Mouse (Mus musculus) limb, embryonic 11.5 days (tissue): ENCODE measurements around the gene C2cd2l. TPM values are rescaled to one million over a fixed set of nuclear protein-coding genes. Genes with fewer than 3 reads are reported as not detected.

ENCODE experiments used
- ATAC-seq: fragments of 200-750 bp; cut with Nextera tagmentation; 2 replicates; pipeline ENCODE4 v1.8.0; 2017; ENCODE audit warnings: low read depth; ENCODE audit not compliant: insufficient number of reproducible peaks, low FRiP score, low TSS enrichment
- DNase-seq: peaks from one replicate; pipeline ENCODE4 v3.0.0-alpha.2; 2015; ENCODE audit warnings: low spot score
- H3K27ac ChIP-seq: fragments of 300-500 bp; sonication (generic); replicated peaks from 2 replicates; pipeline ENCODE4 v1.5.1; 2014; ENCODE audit warnings: low read depth, mild to moderate bottlenecking, low read length
- H3K27me3 ChIP-seq: fragments of 300-500 bp; sonication (generic); 2 replicates; pipeline ENCODE4 v1.6.1; 2014; ENCODE audit warnings: mild to moderate bottlenecking, low read length, mixed read lengths; ENCODE audit not compliant: control insufficient read depth, insufficient read depth
- H3K36me3 ChIP-seq: fragments of 300-500 bp; sonication (generic); 2 replicates; pipeline ENCODE4 v1.6.1; 2014; ENCODE audit warnings: mild to moderate bottlenecking, low read length, moderate library complexity, mixed read lengths; ENCODE audit not compliant: control insufficient read depth, insufficient read depth
- H3K4me1 ChIP-seq: fragments of 300-500 bp; sonication (generic); 2 replicates; pipeline ENCODE4 v1.6.1; 2014; ENCODE audit warnings: low read length, mixed read lengths; ENCODE audit not compliant: control insufficient read depth, insufficient read depth
- H3K4me2 ChIP-seq: fragments of 300-500 bp; sonication (generic); 2 replicates; pipeline ENCODE4 v1.6.1; 2014; ENCODE audit warnings: low read depth, mild to moderate bottlenecking, moderate library complexity; ENCODE audit not compliant: severe bottlenecking
- H3K4me3 ChIP-seq: fragments of 300-500 bp; sonication (generic); 2 replicates; pipeline ENCODE4 v1.5.1; 2014; ENCODE audit warnings: low read depth, low read length
- H3K9ac ChIP-seq: fragments of 300-500 bp; sonication (generic); 2 replicates; pipeline ENCODE4 v1.6.1; 2014; ENCODE audit warnings: mild to moderate bottlenecking, low read length
- H3K9me3 ChIP-seq: fragments of 300-500 bp; sonication (generic); 2 replicates; pipeline ENCODE4 v1.6.1; 2016; ENCODE audit warnings: low read length; ENCODE audit not compliant: control insufficient read depth
- WGBS: fragments of 180-500 bp; shearing (Covaris S2); extraction: QIAGEN DNeasy Blood & Tissue Kit; methylation state at CpG from one replicate; pipeline ENCODE4 v1.1.7; 2014; 5-methylcytosine and 5-hydroxymethylcytosine counted together
- microRNA-seq: library from miRNA; unstranded; fragments of <30 nt; microRNA quantifications from one replicate; pipeline ENCODE4, GENCODE M21; 2016
- polyA plus RNA-seq: library from polyadenylated mRNA; unstranded; fragments of >200 nt; fragmentation: Nextera tagmentation; extraction: Ambion mirVana; gene quantifications from 2 replicates; pipeline ENCODE4 v1.2.1, GENCODE M21; 2014

Gene C2cd2l
- polyA plus RNA-seq, 1 experiment from 2014 or later, result 6.5 TPM

DNA sequence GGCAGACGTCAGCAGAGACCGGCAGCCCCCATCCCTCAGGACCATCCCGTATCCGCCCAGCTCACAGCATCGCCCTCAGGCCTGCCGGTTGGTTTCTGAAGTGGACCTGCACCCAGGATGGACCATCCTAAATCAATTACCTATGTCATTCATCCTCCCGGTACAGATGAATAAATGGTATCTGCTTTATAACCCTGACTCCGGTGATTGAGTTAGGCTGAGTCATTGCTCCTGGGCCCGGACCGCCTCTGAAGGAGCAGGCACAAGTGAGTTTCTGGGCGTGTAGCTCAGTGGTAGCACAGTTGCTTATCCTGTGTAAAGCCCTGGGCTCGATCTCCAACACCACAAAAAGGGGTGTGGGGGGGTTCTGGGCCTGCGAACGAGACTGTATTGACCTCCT, 58.7 kb downstream of the C2cd2l start:
- Histone ChIP-seq H3K27me3 (no peaks in the 10 kb centered on the region), H3K9me3 (no peaks in the 10 kb centered on the region), H3K4me3 (no peak overlapping the region), H3K36me3 (no peaks in the 10 kb centered on the region), H3K9ac (no peak overlapping the region), H3K4me1 (no peaks in the 10 kb centered on the region), H3K4me2 (no peak overlapping the region), H3K27ac (no peak overlapping the region)
- WGBS, result 84% methylated on average over 14 of the region's 14 CpGs
- DNase-seq, result no peak
- ATAC-seq, result no peak

Small RNAs within 50 kb of the gene (microRNA-seq; reads per million reads assigned to microRNA genes)
- gene Gm44335, result 0.92 reads per million

Other genes starting within 250 kb of the C2cd2l start
- 0.13 TPM in 1 of 2 replicates, not detected in the other for gene Mfrp, start 218.6 kb downstream of the C2cd2l start, polyA plus RNA-seq
- gene C1qtnf5, start 213.0 kb downstream of the C2cd2l start, polyA plus RNA-seq, result 0.40 and 0.45 TPM in 2 replicates
- 0.10 TPM in 1 of 2 replicates, not detected in the other for gene Gm49380, start 206.8 kb downstream of the C2cd2l start, polyA plus RNA-seq
- gene Rnf26, start 206.8 kb downstream of the C2cd2l start, polyA plus RNA-seq, result 76.6 and 77.3 TPM in 2 replicates
- gene Mcam, start 185.8 kb downstream of the C2cd2l start, polyA plus RNA-seq, result 12.7 and 13.4 TPM in 2 replicates
- 19.2 and 21.7 TPM in 2 replicates for gene Cbl, start 86.2 kb downstream of the C2cd2l start, polyA plus RNA-seq
- gene Ccdc153, start 79.6 kb downstream of the C2cd2l start, polyA plus RNA-seq, result not detected in 2 replicates
- gene Pdzd3, start 68.8 kb downstream of the C2cd2l start, polyA plus RNA-seq, result 0.08 TPM in 1 of 2 replicates, not detected in the other
- gene Nlrx1, start 51.7 kb downstream of the C2cd2l start, polyA plus RNA-seq, result 2.7 and 3.0 TPM in 2 replicates
- gene Abcg4, start 31.7 kb downstream of the C2cd2l start, polyA plus RNA-seq, result 3.4 and 3.7 TPM in 2 replicates
- gene Hinfp, start 14.6 kb downstream of the C2cd2l start, polyA plus RNA-seq, result 19.5 and 28.4 TPM in 2 replicates
- 52.3 and 55.8 TPM in 2 replicates for gene Dpagt1, start 5.7 kb upstream of the C2cd2l start, polyA plus RNA-seq
- gene H2afx, start 14.4 kb upstream of the C2cd2l start, polyA plus RNA-seq, result 507 and 525 TPM in 2 replicates
- gene Hmbs, start 23.9 kb upstream of the C2cd2l start, polyA plus RNA-seq, result 145 and 153 TPM in 2 replicates
- 26.4 and 26.6 TPM in 2 replicates for gene Vps11, start 41.4 kb upstream of the C2cd2l start, polyA plus RNA-seq
- gene Hyou1, start 59.2 kb upstream of the C2cd2l start, polyA plus RNA-seq, result 36.1 and 39.7 TPM in 2 replicates
- 10.1 and 10.6 TPM in 2 replicates for gene Slc37a4, start 76.6 kb upstream of the C2cd2l start, polyA plus RNA-seq
- 2,256 and 2,311 TPM in 2 replicates for gene Rps25, start 86.9 kb upstream of the C2cd2l start, polyA plus RNA-seq
- gene Trappc4, start 87.3 kb upstream of the C2cd2l start, polyA plus RNA-seq, result 141 TPM in 2 replicates
- 22.0 and 27.1 TPM in 2 replicates for gene Ccdc84, start 98.3 kb upstream of the C2cd2l start, polyA plus RNA-seq
- not detected in 2 replicates for gene Foxr1, start 120.9 kb upstream of the C2cd2l start, polyA plus RNA-seq
- gene Upk2, start 134.7 kb upstream of the C2cd2l start, polyA plus RNA-seq, result 0.59 and 0.99 TPM in 2 replicates
- gene Bcl9l, start 162.5 kb upstream of the C2cd2l start, polyA plus RNA-seq, result 11.6 and 12.3 TPM in 2 replicates
- gene Cxcr5, start 241.6 kb upstream of the C2cd2l start, polyA plus RNA-seq, result 0.05 TPM in 1 of 2 replicates, not detected in the other